Mouse (Mus musculus) forebrain, postnatal 0 days (tissue): ENCODE results near the gene Slc23a4. TPM values are rescaled to one million over a fixed set of nuclear protein-coding genes. Genes with fewer than 3 reads are reported as not detected.

Experiments used
- ATAC-seq: fragments of 200-750 bp; cut with Nextera tagmentation; 2 replicates; pipeline ENCODE4 v1.8.0; 2017; ENCODE audit warnings: mild to moderate bottlenecking, moderate library complexity
- DNase-seq: peaks from one replicate; pipeline ENCODE4 v3.0.0-alpha.2; 2015
- H3K27ac ChIP-seq: fragments of 300-500 bp; sonication (generic); 2 replicates; pipeline ENCODE4 v1.5.1; 2014; ENCODE audit warnings: low read depth, mild to moderate bottlenecking, antibody characterized with exemption, low read length, moderate library complexity, mixed read lengths
- H3K27me3 ChIP-seq: fragments of 300-500 bp; sonication (generic); 2 replicates; pipeline ENCODE4 v1.6.1; 2014; ENCODE audit warnings: mild to moderate bottlenecking, low read length, mixed read lengths; ENCODE audit not compliant: insufficient read depth
- H3K36me3 ChIP-seq: fragments of 300-500 bp; sonication (generic); 2 replicates; pipeline ENCODE4 v1.6.1; 2014; ENCODE audit warnings: mild to moderate bottlenecking, moderate library complexity; ENCODE audit not compliant: insufficient read depth
- H3K4me1 ChIP-seq: fragments of 300-500 bp; sonication (generic); 2 replicates; pipeline ENCODE4 v1.6.1; 2014; ENCODE audit warnings: antibody characterized with exemption; ENCODE audit not compliant: insufficient read depth
- H3K4me2 ChIP-seq: fragments of 300-500 bp; sonication (generic); 2 replicates; pipeline ENCODE4 v1.6.1; 2014; ENCODE audit warnings: low read depth, mild to moderate bottlenecking, moderate library complexity
- H3K4me3 ChIP-seq: fragments of 300-500 bp; sonication (generic); 2 replicates; pipeline ENCODE4 v1.5.1; 2014; ENCODE audit warnings: low read depth, low read length, mixed read lengths
- H3K9ac ChIP-seq: fragments of 300-500 bp; sonication (generic); 2 replicates; pipeline ENCODE4 v1.6.1; 2014; ENCODE audit warnings: mild to moderate bottlenecking
- H3K9me3 ChIP-seq: fragments of 300-500 bp; sonication (generic); 2 replicates; pipeline ENCODE4 v1.6.1; 2016; ENCODE audit warnings: low read length
- CTCF ChIP-seq: sonication (generic); IDR thresholded peaks from 2 replicates; pipeline ENCODE4 v1.5.1; 2016; ENCODE audit warnings: antibody characterized with exemption, control low read depth, low read depth
- WGBS: fragments of 180-500 bp; shearing (Covaris S2); extraction: QIAGEN DNeasy Blood & Tissue Kit; methylation state at CpG from one replicate; pipeline ENCODE4 v1.1.7; 2014; 5-methylcytosine and 5-hydroxymethylcytosine counted together
- polyA plus RNA-seq: library from polyadenylated mRNA; unstranded; fragments of >200 nt; fragmentation: Nextera tagmentation; extraction: Ambion mirVana; gene quantifications from 2 replicates; pipeline ENCODE4 v1.2.1, GENCODE M21; 2015
- total RNA-seq: library from RNA; depleted of rRNA; stranded (reverse); fragments of >200 nt; gene quantifications from 2 replicates; pipeline ENCODE4 v1.2.3, GENCODE M21; 2014

The Slc23a4 gene
- total and polyA plus RNA-seq, 2 experiments from 2014 or later = 0.48 to 1.9 TPM

- H3K4me1 ChIP-seq = no peaks in the 10 kb centered on the region
- 75% methylated on average over 6 of the region's 6 CpGs for WGBS
- H3K4me2 ChIP-seq = no peak overlapping the region
- H3K36me3 ChIP-seq = no peaks in the 10 kb centered on the region
- no peak for ATAC-seq
- no peak for DNase-seq
- no peak overlapping the region for H3K27ac ChIP-seq
- TF ChIP-seq CTCF = no peak
- no peaks in the 10 kb centered on the region for H3K27me3 ChIP-seq
- no peak overlapping the region for H3K9ac ChIP-seq
- H3K4me3 ChIP-seq = no peak overlapping the region
- H3K9me3 ChIP-seq = no peaks in the 10 kb centered on the region
These were observed 1.1 kb upstream of the Slc23a4 start for GRCm38 (mm10) chr6:34989263-34989662.

GRCm38 (mm10) chr6:34987085-34987645, 1.0 kb downstream of the Slc23a4 start:
- no peak overlapping the region for H3K27ac ChIP-seq
- 88% methylated on average over 12 of the region's 12 CpGs for whole genome bisulfite sequencing
- ATAC-seq (no peak), DNase-seq (no peak)
- TF ChIP-seq CTCF = no peak
- H3K4me1 ChIP-seq = no peaks in the 10 kb centered on the region
- H3K27me3 ChIP-seq = no peaks in the 10 kb centered on the region
- H3K4me3 ChIP-seq = no peak overlapping the region
- no peak overlapping the region for H3K4me2 ChIP-seq
- H3K9ac ChIP-seq = no peak overlapping the region
- H3K36me3 ChIP-seq = no peaks in the 10 kb centered on the region
- H3K9me3 ChIP-seq = no peaks in the 10 kb centered on the region

GRCm38 (mm10) chr6:34980661-34981060, 7.5 kb downstream of the Slc23a4 start:
- 71% methylated on average over 9 of the region's 9 CpGs for WGBS
- H3K4me1 ChIP-seq = no peaks in the 10 kb centered on the region

GRCm38 (mm10) chr6:34979291-34979690, 8.9 kb downstream of the Slc23a4 start:
- no peaks in the 10 kb centered on the region for H3K27me3 ChIP-seq
- no peak overlapping the region for H3K27ac ChIP-seq
- H3K9ac ChIP-seq = no peak overlapping the region
- H3K4me2 ChIP-seq = no peak overlapping the region
- ATAC-seq (no peak), DNase-seq (no peak)
- no peak for TF ChIP-seq CTCF
- 83% methylated on average over 3 of the region's 3 CpGs for WGBS
- no peak overlapping the region for H3K4me3 ChIP-seq
- no peaks in the 10 kb centered on the region for H3K36me3 ChIP-seq
- H3K4me1 ChIP-seq = no peaks in the 10 kb centered on the region
- H3K9me3 ChIP-seq = no peaks in the 10 kb centered on the region

More at GRCm38 (mm10) chr6:34980661-34981060, 7.5 kb downstream of the Slc23a4 start:
- ATAC-seq = no peak
- no peak overlapping the region for H3K9ac ChIP-seq
- TF ChIP-seq CTCF = no peak
- H3K4me2 ChIP-seq = no peak overlapping the region
- no peaks in the 10 kb centered on the region for H3K27me3 ChIP-seq
- H3K9me3 ChIP-seq = no peaks in the 10 kb centered on the region
- no peaks in the 10 kb centered on the region for H3K36me3 ChIP-seq
- no peak overlapping the region for H3K4me3 ChIP-seq
- H3K27ac ChIP-seq = no peak overlapping the region
- DNase-seq = no peak

GRCm38 (mm10) chr6:34971181-34971580, 17.0 kb downstream of the Slc23a4 start:
- Histone ChIP-seq H3K4me1 (no peaks in the 10 kb centered on the region), H3K27me3 (no peaks in the 10 kb centered on the region), H3K9me3 (no peaks in the 10 kb centered on the region), H3K4me2 (no peak overlapping the region), H3K36me3 (no peaks in the 10 kb centered on the region), H3K9ac (no peak overlapping the region), H3K27ac (no peak overlapping the region), H3K4me3 (no peak overlapping the region)
- DNase-seq = no peak
- no peak for TF ChIP-seq CTCF
- no peak for ATAC-seq
- WGBS = 34% methylated on average over 3 of the region's 3 CpGs

GRCm38 (mm10) chr6:34965819-34966539, 22.2 kb downstream of the Slc23a4 start:
- H3K36me3 ChIP-seq = no peaks in the 10 kb centered on the region
- H3K4me3 ChIP-seq = no peak overlapping the region
- H3K9ac ChIP-seq = no peak overlapping the region
- DNase-seq (no peak), ATAC-seq (no peak)
- no peaks in the 10 kb centered on the region for H3K27me3 ChIP-seq
- no peak for TF ChIP-seq CTCF
- no peak overlapping the region for H3K27ac ChIP-seq
- H3K4me1 ChIP-seq = no peaks in the 10 kb centered on the region
- WGBS = 91% methylated on average over 6 of the region's 6 CpGs
- H3K9me3 ChIP-seq = no peaks in the 10 kb centered on the region
- no peak overlapping the region for H3K4me2 ChIP-seq

- Histone ChIP-seq H3K27ac (no peak overlapping the region), H3K4me2 (no peak overlapping the region), H3K36me3 (no peaks in the 10 kb centered on the region), H3K27me3 (no peaks in the 10 kb centered on the region), H3K4me3 (no peak overlapping the region), H3K9me3 (no peaks in the 10 kb centered on the region), H3K9ac (no peak overlapping the region), H3K4me1 (no peaks in the 10 kb centered on the region)
- DNase-seq (no peak), ATAC-seq (no peak)
- no peak for TF ChIP-seq CTCF
- 84% methylated on average over 2 of the region's 2 CpGs for WGBS
These were observed 23.7 kb downstream of the Slc23a4 start for GRCm38 (mm10) chr6:34964550-34964949.
